Mouse (Mus musculus) ES-Bruce4 (cell line): ENCODE results near the gene C1qtnf1.

Source experiments
- CTCF ChIP-seq: IDR thresholded peaks from one replicate; pipeline ENCODE4 v1.8.1; 2011; ENCODE audit warnings: low read depth, low read length
- EP300 ChIP-seq: IDR thresholded peaks from 2 replicates; pipeline ENCODE4 v1.6.1; 2011; ENCODE audit warnings: low read depth, low read length; ENCODE audit not compliant: insufficient read depth
- POLR2A ChIP-seq: IDR thresholded peaks from one replicate; pipeline ENCODE4 v1.8.1; 2011; ENCODE audit warnings: low read length; ENCODE audit not compliant: insufficient read depth

- no peak for TF ChIP-seq EP300
- TF ChIP-seq CTCF = no peak
- TF ChIP-seq POLR2A = no peak
Measured at GRCm38 (mm10) chr11:118430291-118430885, 2.4 kb downstream of the C1qtnf1 start.
